Comparison of ENCODE assay signal across 24 mouse cellular contexts in genomic region chr13:23591206-23591605, GRCm38 (mm10). TPM values are rescaled to one million over a fixed set of nuclear protein-coding genes. Genes with fewer than 3 reads are reported as not detected.
"Had no signal": no experiment of that assay in that cellular context is flagged by ENCODE, and none has a peak within 500 bp of the region (broad histone marks: within the 10 kb centered on the region; RNA-seq: fewer than 3 reads in every experiment).

No protein-coding gene starts in this region.

- H3K4me2 ChIP-seq: heart, embryonic 12.5 days; hindbrain, embryonic 12.5 days; hindbrain, embryonic 14.5 days; limb, embryonic 12.5 days; liver, embryonic 11.5 days; liver, embryonic 13.5 days; liver, embryonic 15.5 days had no signal

- H3K9ac ChIP-seq: heart, embryonic 12.5 days; hindbrain, embryonic 12.5 days; hindbrain, embryonic 14.5 days; limb, embryonic 12.5 days; liver, embryonic 13.5 days; liver, embryonic 15.5 days had no signal

- H3K9me3 ChIP-seq: heart, embryonic 10.5 days; heart, embryonic 12.5 days; hindbrain, embryonic 10.5 days; hindbrain, embryonic 12.5 days; limb, embryonic 12.5 days; liver, embryonic 13.5 days; liver, embryonic 15.5 days had no signal

- H3K27ac ChIP-seq: gastrocnemius, adult 2 months; heart, embryonic 10.5 days; hindbrain, embryonic 10.5 days; hindbrain, embryonic 12.5 days; hindbrain, embryonic 14.5 days; layer of hippocampus, adult 2 months; limb, embryonic 12.5 days; liver, embryonic 15.5 days had no signal

- H3K4me3 ChIP-seq: gastrocnemius, adult 2 months; heart, embryonic 10.5 days; heart, embryonic 12.5 days; hindbrain, embryonic 10.5 days; hindbrain, embryonic 12.5 days; layer of hippocampus, adult 2 months; limb, embryonic 12.5 days; liver, embryonic 13.5 days; liver, embryonic 15.5 days had no signal

- H3K36me3 ChIP-seq: heart, embryonic 10.5 days; heart, embryonic 12.5 days; hindbrain, embryonic 10.5 days; hindbrain, embryonic 12.5 days; limb, embryonic 12.5 days; liver, embryonic 13.5 days; liver, embryonic 15.5 days had no signal

- DNase-seq: gastrocnemius, adult 2 months; gastrocnemius, postnatal 10 days; gastrocnemius, postnatal 25 days; heart, postnatal 10 days; heart, postnatal 4 days; kidney, adult 18-20 months; kidney, adult 8-10 months; kidney, postnatal 10 days; kidney, postnatal 25 days; kidney, postnatal 4 days; layer of hippocampus, postnatal 36 days; left cerebral cortex, postnatal 4 days; liver; liver, embryonic 13.5 days had no signal

- H3K27me3 ChIP-seq: heart, embryonic 12.5 days; hindbrain, embryonic 12.5 days; limb, embryonic 12.5 days; liver, embryonic 13.5 days; liver, embryonic 15.5 days had no signal

RNA-seq across cellular contexts. Expression of gene Hist1h2ad, which starts 17.0 kb away (rescaled TPM):
- polyA plus RNA-seq: hindbrain, embryonic 14.5 days had no signal

RNA-seq across cellular contexts. Expression of gene Hist1h2bf, which starts 17.2 kb away (rescaled TPM):
- polyA plus RNA-seq: inflammation-experienced regulatory T-cells, adult 6 months had no signal
